Mouse (Mus musculus) WW6 (cell line): ENCODE data around the gene Gpr176.
"Not testable (repeated sequence)": the region's sequence is repeated elsewhere in the genome, so short reads cannot be mapped to it uniquely, and the experiment has no call there.

Source experiments
- DNase-seq: peaks from one replicate; pipeline ENCODE4 v3.0.0-alpha.2; 2013; ENCODE audit warnings: low read depth, low spot score

Gpr176 gene

GRCm38 (mm10) chr2:118301656-118302055 is 71.6 kb downstream of the Gpr176 start:
- DNase-seq, result no peak

GRCm38 (mm10) chr2:118301041-118301545 is 72.1 kb downstream of the Gpr176 start:
- no peak for DNase-seq

GRCm38 (mm10) chr2:118299981-118300380 is 73.2 kb downstream of the Gpr176 start:
- no peak for DNase-seq

- no peak for DNase-seq
Measured at GRCm38 (mm10) chr2:118298601-118299000, 74.6 kb downstream of the Gpr176 start.

GRCm38 (mm10) chr2:118297966-118298365 is 75.3 kb downstream of the Gpr176 start:
- DNase-seq, result no peak

GRCm38 (mm10) chr2:118295505-118295904 is 77.7 kb downstream of the Gpr176 start:
- DNase-seq, result no peak

- DNase-seq, result no peak
Measured at GRCm38 (mm10) chr2:118293583-118293982, 79.6 kb downstream of the Gpr176 start.

GRCm38 (mm10) chr2:118289066-118289460 is 84.2 kb downstream of the Gpr176 start:
- not testable (repeated sequence) for DNase-seq

- no peak for DNase-seq
Measured at GRCm38 (mm10) chr2:118288326-118289065, 84.7 kb downstream of the Gpr176 start.

GRCm38 (mm10) chr2:118287678-118288077 is 85.5 kb downstream of the Gpr176 start:
- no peak for DNase-seq

- no peak for DNase-seq
Measured at GRCm38 (mm10) chr2:118282467-118282866, 90.8 kb downstream of the Gpr176 start.

GRCm38 (mm10) chr2:118278249-118278648 is 95.0 kb downstream of the Gpr176 start:
- no peak for DNase-seq

- no peak for DNase-seq
Measured at GRCm38 (mm10) chr2:118271606-118272005, 101.6 kb downstream of the Gpr176 start.

- DNase-seq, result no peak
Measured at GRCm38 (mm10) chr2:118270213-118270612, 103.0 kb downstream of the Gpr176 start.

GRCm38 (mm10) chr2:118263914-118264201 is 109.4 kb downstream of the Gpr176 start:
- no peak for DNase-seq

GRCm38 (mm10) chr2:118263151-118263913 is 109.9 kb downstream of the Gpr176 start:
- DNase-seq, result no peak

GRCm38 (mm10) chr2:118262673-118263072 is 110.5 kb downstream of the Gpr176 start:
- no peak for DNase-seq

- DNase-seq, result no peak
Measured at GRCm38 (mm10) chr2:118259746-118260145, 113.5 kb downstream of the Gpr176 start.

- DNase-seq, result no peak
Measured at GRCm38 (mm10) chr2:118257094-118257493, 116.1 kb downstream of the Gpr176 start.

GRCm38 (mm10) chr2:118256621-118257053 is 116.6 kb downstream of the Gpr176 start, which contains the start of gene Fsip1:
Fsip1 (minus strand) TSS chr2:118256966.
- DNase-seq, result peak; percentile 81

GRCm38 (mm10) chr2:118254516-118254915 is 118.7 kb downstream of the Gpr176 start:
- no peak for DNase-seq

GRCm38 (mm10) chr2:118248966-118249365 is 124.3 kb downstream of the Gpr176 start:
- no peak for DNase-seq

GRCm38 (mm10) chr2:118248016-118248415 is 125.2 kb downstream of the Gpr176 start:
- no peak for DNase-seq
